Mouse (Mus musculus): Measurements from ENCODE around the gene Ppp1r14d. TPM values are rescaled to one million over a fixed set of nuclear protein-coding genes. Genes with fewer than 3 reads are reported as not detected.

Gene Ppp1r14d
- total and polyA plus RNA-seq, 3 experiments, result not detected

DNA sequence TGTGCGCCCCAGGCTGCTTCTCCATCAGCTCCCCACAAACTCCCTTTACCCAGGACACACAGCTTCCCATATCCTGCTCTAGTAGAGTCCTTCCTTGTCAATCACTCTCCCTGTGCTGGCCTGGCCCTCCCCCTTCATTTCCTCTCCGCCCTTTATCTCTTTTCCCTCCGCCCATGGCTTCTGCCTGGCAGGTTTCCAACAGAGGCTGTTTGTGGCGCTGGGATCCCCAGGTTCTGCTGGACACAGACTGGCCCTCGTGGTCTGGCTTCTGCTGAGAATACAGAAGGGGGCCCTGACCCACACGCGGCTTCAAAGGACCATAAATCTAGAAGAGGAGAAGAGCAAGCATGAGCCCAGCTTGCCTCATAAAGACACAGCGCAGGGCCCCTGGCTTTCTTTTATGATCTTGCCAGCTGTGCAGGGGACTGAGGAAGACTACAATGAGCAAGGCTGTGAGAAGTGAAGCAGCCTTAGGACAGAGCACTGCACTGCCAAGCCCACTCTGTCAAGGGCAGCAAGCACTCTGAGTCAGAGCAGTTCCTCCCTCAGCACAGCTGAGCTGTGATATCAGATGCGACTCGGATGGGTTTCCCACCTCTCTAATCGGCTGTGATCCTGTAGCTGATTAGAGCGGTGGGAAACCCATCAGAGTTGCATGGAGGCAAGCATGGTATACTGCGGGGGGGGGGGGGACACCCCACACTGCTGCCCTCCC, 56.7 kb downstream of the Ppp1r14d start:
- DNase-seq, result peak; percentile 86

DNA sequence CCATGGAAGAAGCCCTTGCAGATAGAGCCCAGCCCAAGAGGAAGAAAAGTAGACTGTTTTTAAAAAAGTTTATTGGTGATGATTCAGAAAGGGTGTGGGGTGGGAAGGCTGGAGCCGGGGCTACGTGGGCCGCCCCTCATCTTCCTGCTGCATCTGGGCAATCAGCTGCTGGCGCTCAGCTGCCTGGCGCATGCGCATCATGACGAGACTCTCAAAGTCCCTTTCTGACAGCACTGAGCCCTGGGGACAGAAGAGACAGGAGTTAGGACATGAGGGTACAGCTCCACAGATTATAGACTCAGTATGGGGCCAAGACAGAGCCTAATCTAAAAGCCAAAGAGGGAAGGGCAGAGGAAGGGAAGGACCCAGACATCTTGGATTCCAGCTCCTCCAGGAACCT, 57.3 kb downstream of the Ppp1r14d start:
- no peak for DNase-seq

DNA sequence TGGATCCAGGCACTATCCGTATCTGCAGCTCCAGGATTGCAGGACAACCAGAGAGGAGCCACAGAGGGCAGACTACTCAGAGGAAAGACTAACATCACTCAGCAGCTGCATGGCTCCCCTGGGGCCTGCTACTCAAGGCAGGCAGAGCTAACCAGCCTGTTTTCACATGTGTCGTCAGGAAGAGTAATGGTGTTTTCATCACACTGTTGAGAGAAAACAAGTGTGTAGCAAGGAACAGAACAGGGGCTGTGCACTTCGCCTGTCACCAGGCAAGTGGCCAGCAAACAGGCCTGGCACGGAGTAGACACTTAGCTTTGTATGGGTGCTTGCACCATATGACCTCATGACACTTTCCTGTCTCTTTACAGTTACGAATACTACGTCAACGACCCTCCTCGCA, 58.1 kb downstream of the Ppp1r14d start:
- DNase-seq, result no peak

DNA sequence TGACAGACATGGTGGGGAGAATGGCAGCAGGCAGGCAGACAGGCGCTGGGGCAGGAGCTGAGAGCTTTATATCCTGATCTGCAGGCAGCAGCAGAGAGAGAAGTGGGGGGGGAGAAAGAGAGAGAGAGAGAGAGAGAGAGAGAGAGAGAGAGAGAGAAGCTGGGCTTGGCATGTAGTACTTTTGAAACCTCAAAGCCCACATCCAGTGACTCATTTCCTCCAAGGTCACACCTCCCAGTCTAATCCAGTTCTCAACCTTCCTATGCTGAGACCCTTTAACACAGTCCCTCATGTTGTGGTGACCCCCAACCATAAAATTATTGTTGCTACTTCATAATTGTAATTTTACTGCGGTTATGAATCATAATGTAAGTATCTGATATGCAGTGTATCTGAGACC, 59.4 kb downstream of the Ppp1r14d start:
- no peak for DNase-seq

Other genes starting within 250 kb of the Ppp1r14d start
- gene Ccdc32, start 200.5 kb downstream of the Ppp1r14d start, total RNA-seq (2021), result 10 to 100 TPM; 13.1 to 21.5 TPM
- gene Ccdc32, start 200.5 kb downstream of the Ppp1r14d start, polyA plus RNA-seq (2012; rRNA removed), result 3.3 and 3.8 TPM in 2 replicates
- gene Rpusd2, start 195.1 kb downstream of the Ppp1r14d start, total RNA-seq (2021), result 1 to 10 TPM; 4.1 to 5.5 TPM
- 3.2 and 3.5 TPM in 2 replicates for gene Rpusd2, start 195.1 kb downstream of the Ppp1r14d start, polyA plus RNA-seq (2012; rRNA removed)
- 1 to 10 TPM in 1 of 2 experiments, under 1 TPM in 1; 0.59 to 1.4 TPM for gene Knl1, start 182.8 kb downstream of the Ppp1r14d start, total RNA-seq (2021)
- gene Knl1, start 182.8 kb downstream of the Ppp1r14d start, polyA plus RNA-seq (2012; rRNA removed), result 0.06 and 0.08 TPM in 2 replicates
- 1 to 10 TPM in 1 of 2 experiments, under 1 TPM in 1; 0.76 to 1.3 TPM for gene Rad51, start 117.1 kb downstream of the Ppp1r14d start, total RNA-seq (2021)
- gene Rad51, start 117.1 kb downstream of the Ppp1r14d start, polyA plus RNA-seq (2012; rRNA removed), result 0.46 and 0.79 TPM in 2 replicates
- gene Rmdn3, start 72.9 kb downstream of the Ppp1r14d start, total RNA-seq (2021), result 10 to 100 TPM; 59.2 to 72.7 TPM
- 26.6 and 28.5 TPM in 2 replicates for gene Rmdn3, start 72.9 kb downstream of the Ppp1r14d start, polyA plus RNA-seq (2012; rRNA removed)
- 10 to 100 TPM; 20.2 to 22.5 TPM for gene Gchfr, start 62.1 kb downstream of the Ppp1r14d start, total RNA-seq (2021)
- 34.4 and 38.1 TPM in 2 replicates for gene Gchfr, start 62.1 kb downstream of the Ppp1r14d start, polyA plus RNA-seq (2012; rRNA removed)
- under 1 TPM; 0.09 to 0.28 TPM for gene Gm14137, start 55.4 kb downstream of the Ppp1r14d start, total RNA-seq (2021)
- 0.04 and 0.17 TPM in 2 replicates for gene Gm14137, start 55.4 kb downstream of the Ppp1r14d start, polyA plus RNA-seq (2012; rRNA removed)
- 10 to 100 TPM; 29.5 to 36.1 TPM for gene Zfyve19, start 21.3 kb downstream of the Ppp1r14d start, total RNA-seq (2021)
- 30.4 and 33.4 TPM in 2 replicates for gene Zfyve19, start 21.3 kb downstream of the Ppp1r14d start, polyA plus RNA-seq (2012; rRNA removed)
- 10 to 100 TPM; 12.3 to 21.0 TPM for gene Dnajc17, start 21.1 kb downstream of the Ppp1r14d start, total RNA-seq (2021)
- 3.6 and 3.7 TPM in 2 replicates for gene Dnajc17, start 21.1 kb downstream of the Ppp1r14d start, polyA plus RNA-seq (2012; rRNA removed)
- gene Spint1, start 7.5 kb upstream of the Ppp1r14d start, total RNA-seq (2021), result 1 to 10 TPM; 1.8 to 3.4 TPM
- gene Spint1, start 7.5 kb upstream of the Ppp1r14d start, polyA plus RNA-seq (2012; rRNA removed), result 1.9 and 2.9 TPM in 2 replicates
- 1 to 10 TPM in 1 of 2 experiments, under 1 TPM in 1; 0.23 to 2.2 TPM for gene Rhov, start 41.4 kb upstream of the Ppp1r14d start, total RNA-seq (2021)
- gene Rhov, start 41.4 kb upstream of the Ppp1r14d start, polyA plus RNA-seq (2012; rRNA removed), result 0.34 and 0.91 TPM in 2 replicates
- 10 to 100 TPM; 21.2 to 22.0 TPM for gene Vps18, start 58.8 kb upstream of the Ppp1r14d start, total RNA-seq (2021)
- 27.6 and 30.1 TPM in 2 replicates for gene Vps18, start 58.8 kb upstream of the Ppp1r14d start, polyA plus RNA-seq (2012; rRNA removed)
- gene Dll4, start 95.9 kb upstream of the Ppp1r14d start, total RNA-seq (2021), result 1 to 10 TPM; 5.8 to 9.8 TPM
- gene Dll4, start 95.9 kb upstream of the Ppp1r14d start, polyA plus RNA-seq (2012; rRNA removed), result 14.9 and 16.0 TPM in 2 replicates
- gene Chac1, start 121.3 kb upstream of the Ppp1r14d start, total RNA-seq (2021), result 10 to 100 TPM in 1 of 2 experiments, 1 to 10 TPM in 1; 3.1 to 28.4 TPM
- 12.8 and 21.4 TPM in 2 replicates for gene Chac1, start 121.3 kb upstream of the Ppp1r14d start, polyA plus RNA-seq (2012; rRNA removed)
- gene Ino80, start 247.8 kb upstream of the Ppp1r14d start, total RNA-seq (2021), result 10 to 100 TPM; 15.9 to 22.6 TPM
- 6.0 and 6.1 TPM in 2 replicates for gene Ino80, start 247.8 kb upstream of the Ppp1r14d start, polyA plus RNA-seq (2012; rRNA removed)

Measured in adrenal gland, adult 2 months (tissue).